Mouse (Mus musculus): ENCODE data around the gene Lrp2bp. TPM values are rescaled to one million over a fixed set of nuclear protein-coding genes. Genes with fewer than 3 reads are reported as not detected.

Lrp2bp gene
- total RNA-seq, 1 experiment from 2014 or later, result 0.33 TPM

DNA sequence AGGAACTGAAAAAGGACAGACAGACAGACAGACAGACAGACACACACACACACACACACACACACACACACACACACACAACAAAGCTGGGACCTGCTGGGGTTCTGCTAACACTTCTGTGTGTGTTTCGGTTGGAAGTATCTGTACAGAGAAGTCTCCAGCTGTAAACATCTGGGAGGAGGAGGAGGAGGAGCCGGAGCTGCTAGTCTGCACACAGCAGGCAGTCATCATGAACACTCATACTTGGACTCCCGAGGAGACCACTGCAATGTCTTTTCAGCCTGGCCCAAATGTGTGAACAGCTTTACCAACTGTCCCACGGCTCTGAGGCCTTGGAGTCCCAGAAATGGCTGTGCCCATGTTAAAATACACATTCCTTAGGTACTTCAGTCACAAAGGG, 25.3 kb downstream of the Lrp2bp start:
- DNase-seq, result no peak

DNA sequence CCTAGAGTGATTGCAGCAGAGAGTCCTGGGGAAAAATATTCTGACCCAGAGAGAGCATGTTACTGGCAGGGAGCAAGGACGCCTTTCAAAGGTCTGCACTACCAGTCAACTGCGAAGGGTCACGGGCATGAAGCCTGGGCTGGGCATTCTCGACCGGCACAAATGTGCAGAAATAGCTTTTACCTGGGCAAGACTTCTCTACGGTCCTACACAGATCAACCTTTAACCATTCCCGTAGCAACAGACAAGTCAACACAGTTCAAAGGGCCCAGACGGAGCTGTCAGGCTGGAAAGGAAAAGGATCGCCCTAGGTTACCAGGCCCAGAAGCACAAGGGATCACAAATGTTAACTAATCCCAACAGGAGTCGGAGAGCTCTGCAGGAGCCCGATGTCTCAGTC, 37.1 kb downstream of the Lrp2bp start:
- no peak for DNase-seq

DNA sequence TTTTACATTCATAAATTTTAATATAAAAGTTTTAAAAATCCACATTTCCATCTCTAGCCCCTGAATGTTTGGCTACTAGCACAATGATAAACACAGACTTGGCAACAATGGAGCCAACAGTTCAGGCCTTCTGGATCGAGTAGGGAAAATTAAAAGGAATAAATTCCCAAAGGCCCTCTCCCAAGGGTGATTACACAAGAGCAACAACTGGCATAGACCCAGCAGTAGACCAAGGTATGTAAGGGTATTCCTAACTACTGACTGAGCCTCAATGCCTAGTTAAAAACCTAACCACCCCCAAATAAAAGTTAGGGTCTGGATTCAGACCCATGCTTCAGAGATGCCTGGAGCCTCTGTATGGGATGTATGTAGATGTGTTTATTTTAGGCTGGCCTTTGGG, 40.6 kb downstream of the Lrp2bp start:
- DNase-seq, result no peak

DNA sequence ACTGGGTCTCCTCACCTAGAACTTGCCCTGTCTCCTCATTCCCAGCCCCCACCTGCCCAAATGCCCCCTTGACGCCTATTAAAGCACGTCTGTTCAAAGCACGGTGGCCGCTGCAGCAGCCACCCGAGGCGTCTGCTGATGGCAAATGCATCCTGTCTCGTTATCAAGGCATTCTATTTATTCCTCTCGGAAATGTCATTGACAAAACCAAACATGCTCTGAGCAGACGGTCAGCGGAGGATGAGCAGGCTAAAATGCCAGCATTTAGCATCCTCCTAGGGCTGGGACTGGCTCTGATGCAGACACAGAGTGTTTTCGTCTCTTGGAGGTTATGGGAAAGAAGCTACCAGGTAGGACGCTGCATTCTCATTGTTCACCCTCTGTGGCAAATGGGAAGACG, 41.2 kb downstream of the Lrp2bp start:
- no peak for DNase-seq

DNA sequence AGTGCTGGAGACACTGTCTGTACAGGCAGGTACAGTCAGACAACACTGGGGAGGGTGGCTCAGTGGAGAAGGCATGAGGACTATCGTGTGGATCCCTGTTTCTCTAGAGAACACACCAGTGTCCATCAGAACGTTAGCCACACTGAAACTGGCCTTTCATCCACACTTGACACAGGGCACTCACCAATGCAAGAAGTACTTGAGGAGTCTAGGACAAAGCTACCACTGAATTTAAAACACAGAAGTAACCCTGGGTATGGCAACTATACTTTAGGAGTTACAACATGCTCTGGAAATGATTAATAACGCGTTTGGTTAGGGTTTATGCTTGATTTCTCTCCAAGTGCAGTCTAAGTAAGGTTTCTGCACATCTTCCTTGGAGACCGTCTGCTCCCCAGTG, 73.7 kb downstream of the Lrp2bp start:
- no peak for DNase-seq

DNA sequence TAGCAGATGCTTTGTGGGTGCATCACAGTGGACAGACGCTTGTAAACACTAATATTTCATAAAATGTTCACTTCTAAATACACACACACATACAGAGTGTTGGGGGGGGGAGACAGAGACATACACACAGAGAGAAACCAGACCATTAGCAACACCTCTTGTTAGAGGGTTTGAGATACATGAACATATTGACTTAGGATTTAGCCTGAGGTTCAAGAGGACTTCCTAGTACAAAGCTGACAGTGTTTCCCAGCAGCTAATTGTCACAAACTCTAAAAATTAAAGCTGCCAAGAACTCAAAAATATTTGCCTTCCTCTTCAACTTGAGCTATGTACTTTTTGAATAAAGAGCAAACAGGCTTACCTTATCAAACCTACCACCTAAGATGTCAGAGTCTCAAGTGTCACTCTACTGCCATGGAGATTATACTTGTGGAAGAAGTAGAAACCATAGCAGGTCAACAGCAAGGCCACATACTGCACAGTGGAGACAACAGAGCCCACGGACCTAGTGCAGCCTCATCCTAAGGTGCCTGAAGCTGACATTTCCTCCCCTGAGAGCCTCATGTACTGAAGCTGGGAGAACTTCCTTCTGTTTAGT, 74.5 kb downstream of the Lrp2bp start:
- DNase-seq, result no peak

DNA sequence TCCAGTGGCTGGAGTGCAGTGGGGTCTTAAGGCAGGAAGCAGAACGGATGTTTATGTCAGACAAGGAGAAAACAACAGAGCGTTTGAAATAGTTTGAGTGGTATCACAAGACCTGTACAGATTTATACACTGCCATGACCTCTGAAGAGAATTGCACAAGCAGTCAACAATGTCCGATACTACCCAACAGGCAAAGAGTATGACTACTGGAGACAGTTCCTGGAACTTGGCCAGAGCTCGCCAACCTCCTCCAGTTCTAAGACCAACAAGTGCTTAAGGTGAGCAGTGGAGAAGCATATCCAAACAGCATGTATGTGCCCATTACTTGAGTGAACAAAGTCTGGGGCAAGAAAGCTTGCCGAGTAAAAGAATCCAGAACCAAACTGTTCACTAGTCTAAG, 76.1 kb downstream of the Lrp2bp start:
- no peak for DNase-seq

DNA sequence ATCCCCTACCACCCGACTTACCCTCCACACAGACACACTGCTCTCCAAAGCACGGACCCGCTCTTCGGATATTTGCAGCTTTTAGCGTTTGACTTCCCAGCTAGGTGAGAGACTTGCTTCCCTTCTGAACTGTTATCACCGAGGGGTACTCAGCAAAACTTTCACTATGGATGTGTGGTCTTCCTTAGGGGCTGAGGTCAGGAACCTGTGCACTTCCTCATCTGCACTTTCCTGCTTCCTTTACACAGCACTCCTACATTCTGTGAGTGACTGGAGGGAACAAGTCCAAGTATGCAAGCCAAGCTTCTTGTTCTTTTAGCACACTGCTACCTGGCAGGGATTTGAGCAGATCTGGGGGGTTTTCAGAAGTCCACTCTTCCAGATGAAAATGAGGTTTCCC, 79.8 kb downstream of the Lrp2bp start:
- no peak for DNase-seq

Other genes starting within 250 kb of the Lrp2bp start
- 1.4 and 1.9 TPM in 2 replicates for gene Pdlim3, start 113.8 kb upstream of the Lrp2bp start, total RNA-seq (2021)
- gene Ccdc110, start 64.7 kb upstream of the Lrp2bp start, total RNA-seq (2021), result not detected in 2 replicates
- gene 1700029J07Rik, start 24.1 kb upstream of the Lrp2bp start, total RNA-seq (2021), result 2.1 and 2.6 TPM in 2 replicates
- 60.6 and 61.5 TPM in 2 replicates for gene Ufsp2, start 23.8 kb upstream of the Lrp2bp start, total RNA-seq (2021)
- not detected in 2 replicates for gene Ankrd37, start 6.4 kb downstream of the Lrp2bp start, total RNA-seq (2021)
- 21.2 and 24.4 TPM in 2 replicates for gene Cfap97, start 152.5 kb downstream of the Lrp2bp start, total RNA-seq (2021)
- gene Snx25, start 152.9 kb downstream of the Lrp2bp start, total RNA-seq (2021), result 17.3 and 17.9 TPM in 2 replicates
- gene Slc25a4, start 212.0 kb downstream of the Lrp2bp start, total RNA-seq (2021), result 134 and 159 TPM in 2 replicates

Measured in adrenal gland, postnatal 25 days (tissue).